Mouse (Mus musculus): ENCODE measurements at regions not wholly inside any gene's neighbourhood (a gene's known extent, or its start where the extent isn't known, plus 50 kb on each side); places are given as distances from the start of the nearest gene placed in this dataset.

DNA sequence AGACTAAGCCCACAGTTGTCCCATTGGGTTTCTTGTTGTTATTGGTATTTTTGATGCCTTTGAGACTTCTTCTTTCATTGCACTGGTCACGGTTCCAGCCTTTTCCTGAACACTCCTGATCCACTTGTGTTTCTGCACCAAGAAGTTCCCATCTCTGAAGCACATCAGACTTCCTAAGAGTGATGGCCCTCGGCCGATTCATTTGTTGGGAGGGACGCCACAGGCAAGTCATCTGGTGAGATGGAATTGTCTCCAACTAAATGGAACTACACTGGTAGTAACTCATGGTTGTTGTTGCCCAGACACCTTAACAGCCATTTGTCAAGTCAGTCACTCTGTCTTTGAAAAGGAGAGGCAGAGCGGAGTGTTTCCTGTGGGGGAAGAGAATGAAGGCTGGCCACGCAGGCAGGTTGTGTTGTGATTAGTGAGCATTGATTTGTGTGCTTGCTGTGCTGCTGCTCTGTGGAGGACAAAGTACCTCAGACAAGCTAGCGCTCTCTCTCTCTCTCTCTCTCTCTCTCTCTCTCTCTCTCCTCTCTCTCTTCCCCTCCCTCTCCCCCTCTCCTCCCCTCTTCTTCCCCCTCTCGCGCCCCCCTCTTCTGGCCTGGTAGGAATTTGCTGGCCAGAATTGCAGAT, 884.7 kb upstream of the Car8 start:
- 52% methylated on average over 9 of the region's 9 CpGs for WGBS
- ATAC-seq (ENCODE audit: low FRiP score) (no peak; the same call in 1 of the 2 replicates), DNase-seq (ENCODE audit: low spot score) (no peak)
- H3K27me3 ChIP-seq (ENCODE audit: control insufficient read depth, insufficient read depth, low read length), result no peaks in the 10 kb centered on the region
- no peaks in the 10 kb centered on the region for H3K36me3 ChIP-seq (replicated peaks; ENCODE audit: control insufficient read depth, insufficient read depth)
- no peak overlapping the region for H3K27ac ChIP-seq
- H3K4me1 ChIP-seq (replicated peaks; ENCODE audit: control insufficient read depth, insufficient read depth, low read length), result no peaks in the 10 kb centered on the region
- H3K4me3 ChIP-seq (replicated peaks; ENCODE audit: low read length), result no peak overlapping the region
- no peaks in the 10 kb centered on the region for H3K9me3 ChIP-seq (ENCODE audit: control insufficient read depth, low read length)
- H3K9ac ChIP-seq, result no peak overlapping the region
- no peak overlapping the region for H3K4me2 ChIP-seq (replicated peaks)

GRCm38 (mm10) chr4:9122639-9123286, 883.9 kb upstream of the Car8 start:
- Histone ChIP-seq H3K27ac (no peak overlapping the region), H3K36me3 (replicated peaks; ENCODE audit: control insufficient read depth, insufficient read depth) (no peaks in the 10 kb centered on the region), H3K4me3 (replicated peaks; ENCODE audit: low read length) (no peak overlapping the region), H3K4me2 (replicated peaks) (no peak overlapping the region), H3K4me1 (replicated peaks; ENCODE audit: control insufficient read depth, insufficient read depth, low read length) (no peaks in the 10 kb centered on the region), H3K9ac (no peak overlapping the region), H3K27me3 (ENCODE audit: control insufficient read depth, insufficient read depth, low read length) (no peaks in the 10 kb centered on the region), H3K9me3 (ENCODE audit: control insufficient read depth, low read length) (no peaks in the 10 kb centered on the region)
- no peak for DNase-seq (ENCODE audit: low spot score)
- 72% methylated on average over 10 of the region's 10 CpGs for WGBS
- no peak for ATAC-seq (ENCODE audit: low FRiP score)

DNA sequence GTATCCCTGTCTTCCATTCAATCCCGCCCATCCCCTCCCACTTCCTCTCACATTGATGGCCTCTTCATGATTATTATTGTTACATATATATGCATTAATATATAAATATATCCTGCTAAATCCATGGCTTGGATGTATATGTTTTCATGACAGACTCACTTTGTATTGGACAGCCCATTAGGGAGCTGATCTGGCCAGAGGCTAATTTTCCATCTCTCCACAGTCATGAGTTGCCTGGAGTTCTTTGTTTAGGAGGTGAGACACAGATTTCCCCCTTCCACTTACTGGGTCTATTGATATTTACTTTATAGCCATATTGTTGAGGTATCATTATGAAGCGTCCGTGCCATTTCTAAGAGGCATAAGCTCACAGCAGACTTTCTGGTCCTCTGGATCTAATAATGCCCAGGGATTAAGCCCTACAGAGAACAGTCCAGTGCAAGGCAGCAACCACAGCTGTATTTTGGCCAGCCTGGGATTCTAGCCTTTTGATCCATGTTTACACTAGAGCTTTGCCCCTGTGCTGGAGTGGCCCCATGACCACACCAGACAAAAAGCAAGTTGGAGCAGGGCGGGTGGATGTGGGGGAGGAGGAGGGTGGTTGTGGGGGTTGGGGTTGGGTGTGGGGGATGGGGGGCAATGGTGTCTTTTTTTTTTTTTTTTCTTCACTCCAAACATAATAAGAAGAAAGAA, 878.3 kb upstream of the Car8 start:
- no peaks in the 10 kb centered on the region for H3K4me1 ChIP-seq (replicated peaks; ENCODE audit: control insufficient read depth, insufficient read depth, low read length)
- no peak overlapping the region for H3K4me3 ChIP-seq (replicated peaks; ENCODE audit: low read length)
- DNase-seq (ENCODE audit: low spot score) (no peak), ATAC-seq (ENCODE audit: low FRiP score) (no peak)
- no peak overlapping the region for H3K9ac ChIP-seq
- no peaks in the 10 kb centered on the region for H3K27me3 ChIP-seq (ENCODE audit: control insufficient read depth, insufficient read depth, low read length)
- no peaks in the 10 kb centered on the region for H3K9me3 ChIP-seq (ENCODE audit: control insufficient read depth, low read length)
- 58% methylated on average over 4 of the region's 4 CpGs for whole genome bisulfite sequencing
- H3K27ac ChIP-seq, result no peak overlapping the region
- no peaks in the 10 kb centered on the region for H3K36me3 ChIP-seq (replicated peaks; ENCODE audit: control insufficient read depth, insufficient read depth)
- no peak overlapping the region for H3K4me2 ChIP-seq (replicated peaks)

GRCm38 (mm10) chr4:9115874-9116273, 877.0 kb upstream of the Car8 start:
- WGBS, result 32% methylated on average over 7 of the region's 7 CpGs
- ATAC-seq (ENCODE audit: low FRiP score), result no peak
- DNase-seq (ENCODE audit: low spot score), result no peak
- no peaks in the 10 kb centered on the region for H3K36me3 ChIP-seq (replicated peaks; ENCODE audit: control insufficient read depth, insufficient read depth)
- no peaks in the 10 kb centered on the region for H3K4me1 ChIP-seq (replicated peaks; ENCODE audit: control insufficient read depth, insufficient read depth, low read length)
- no peaks in the 10 kb centered on the region for H3K9me3 ChIP-seq (ENCODE audit: control insufficient read depth, low read length)
- no peak overlapping the region for H3K4me3 ChIP-seq (replicated peaks; ENCODE audit: low read length)
- no peaks in the 10 kb centered on the region for H3K27me3 ChIP-seq (ENCODE audit: control insufficient read depth, insufficient read depth, low read length)
- H3K9ac ChIP-seq, result no peak overlapping the region
- no peak overlapping the region for H3K4me2 ChIP-seq (replicated peaks)
- no peak overlapping the region for H3K27ac ChIP-seq

- ATAC-seq (ENCODE audit: low FRiP score) (no peak), DNase-seq (ENCODE audit: low spot score) (no peak)
- Histone ChIP-seq H3K9me3 (ENCODE audit: control insufficient read depth, low read length) (no peaks in the 10 kb centered on the region), H3K9ac (no peak overlapping the region), H3K4me1 (replicated peaks; ENCODE audit: control insufficient read depth, insufficient read depth, low read length) (no peaks in the 10 kb centered on the region), H3K4me3 (replicated peaks; ENCODE audit: low read length) (no peak overlapping the region), H3K36me3 (replicated peaks; ENCODE audit: control insufficient read depth, insufficient read depth) (no peaks in the 10 kb centered on the region), H3K27me3 (ENCODE audit: control insufficient read depth, insufficient read depth, low read length) (no peaks in the 10 kb centered on the region), H3K27ac (no peak overlapping the region), H3K4me2 (replicated peaks) (no peak overlapping the region)
- WGBS, result 89% methylated on average over 5 of the region's 5 CpGs
These were observed 875.1 kb upstream of the Car8 start for GRCm38 (mm10) chr4:9113982-9114381.

DNA sequence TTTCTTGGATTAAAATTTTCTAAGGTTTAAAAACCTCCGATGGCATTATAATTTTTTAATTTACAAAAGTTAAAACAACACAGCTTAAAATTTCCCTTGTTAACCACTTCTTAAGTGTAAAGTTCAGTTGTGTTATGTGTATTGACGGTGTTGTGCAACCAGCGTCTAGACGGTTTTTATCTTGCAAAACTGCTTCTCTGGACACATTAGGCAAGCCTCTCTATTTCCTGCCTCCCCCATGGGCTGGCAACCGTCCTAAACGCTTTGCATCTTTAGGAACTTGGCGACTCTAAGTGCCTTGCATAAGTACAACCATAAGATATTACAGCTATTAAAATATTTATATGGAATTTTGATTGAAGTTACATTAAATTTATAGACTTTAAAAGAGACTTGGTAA, 871.5 kb upstream of the Car8 start:
- no peak overlapping the region for H3K27ac ChIP-seq
- ATAC-seq (ENCODE audit: low FRiP score) (no peak), DNase-seq (ENCODE audit: low spot score) (no peak)
- no peak overlapping the region for H3K4me3 ChIP-seq (replicated peaks; ENCODE audit: low read length)
- H3K4me2 ChIP-seq (replicated peaks), result no peak overlapping the region
- 85% methylated on average over 7 of the region's 7 CpGs for WGBS
- H3K27me3 ChIP-seq (ENCODE audit: control insufficient read depth, insufficient read depth, low read length), result no peaks in the 10 kb centered on the region
- no peak overlapping the region for H3K9ac ChIP-seq
- H3K9me3 ChIP-seq (ENCODE audit: control insufficient read depth, low read length), result no peaks in the 10 kb centered on the region
- no peaks in the 10 kb centered on the region for H3K36me3 ChIP-seq (replicated peaks; ENCODE audit: control insufficient read depth, insufficient read depth)
- no peaks in the 10 kb centered on the region for H3K4me1 ChIP-seq (replicated peaks; ENCODE audit: control insufficient read depth, insufficient read depth, low read length)

- no peak for DNase-seq (ENCODE audit: low spot score)
These were observed 868.5 kb upstream of the Car8 start for GRCm38 (mm10) chr4:9107295-9107694.

GRCm38 (mm10) chr4:9106778-9107177, 867.9 kb upstream of the Car8 start:
- H3K27me3 ChIP-seq (ENCODE audit: control insufficient read depth, insufficient read depth, low read length), result no peaks in the 10 kb centered on the region
- H3K9me3 ChIP-seq (ENCODE audit: control insufficient read depth, low read length), result 0 out of 2 replicates have a peak, but pooled peaks cover 4% of the 10 kb centered on the region
- H3K4me1 ChIP-seq (replicated peaks; ENCODE audit: control insufficient read depth, insufficient read depth, low read length), result no peaks in the 10 kb centered on the region
- no peak overlapping the region for H3K4me2 ChIP-seq (replicated peaks)
- DNase-seq (ENCODE audit: low spot score) (no peak), ATAC-seq (ENCODE audit: low FRiP score) (no peak)
- H3K36me3 ChIP-seq (replicated peaks; ENCODE audit: control insufficient read depth, insufficient read depth), result no peaks in the 10 kb centered on the region
- no peak overlapping the region for H3K9ac ChIP-seq
- no peak overlapping the region for H3K4me3 ChIP-seq (replicated peaks; ENCODE audit: low read length)
- H3K27ac ChIP-seq, result no peak overlapping the region
- 93% methylated on average over 9 of the region's 9 CpGs for WGBS

More at GRCm38 (mm10) chr4:9107295-9107694, 868.5 kb upstream of the Car8 start:
- ATAC-seq (ENCODE audit: low FRiP score), result no peak
- Histone ChIP-seq H3K27me3 (ENCODE audit: control insufficient read depth, insufficient read depth, low read length) (no peaks in the 10 kb centered on the region), H3K4me1 (replicated peaks; ENCODE audit: control insufficient read depth, insufficient read depth, low read length) (no peaks in the 10 kb centered on the region), H3K36me3 (replicated peaks; ENCODE audit: control insufficient read depth, insufficient read depth) (no peaks in the 10 kb centered on the region), H3K9ac (no peak overlapping the region), H3K4me3 (replicated peaks; ENCODE audit: low read length) (no peak overlapping the region), H3K4me2 (replicated peaks) (no peak overlapping the region), H3K9me3 (ENCODE audit: control insufficient read depth, low read length) (0 out of 2 replicates have a peak, but pooled peaks cover 4% of the 10 kb centered on the region), H3K27ac (no peak overlapping the region)
- WGBS, result 79% methylated on average over 14 of the region's 14 CpGs

GRCm38 (mm10) chr4:9104657-9105056, 865.8 kb upstream of the Car8 start:
- Histone ChIP-seq H3K4me2 (replicated peaks) (no peak overlapping the region), H3K27ac (no peak overlapping the region), H3K36me3 (replicated peaks; ENCODE audit: control insufficient read depth, insufficient read depth) (no peaks in the 10 kb centered on the region), H3K4me3 (replicated peaks; ENCODE audit: low read length) (no peak overlapping the region), H3K27me3 (ENCODE audit: control insufficient read depth, insufficient read depth, low read length) (no peaks in the 10 kb centered on the region), H3K4me1 (replicated peaks; ENCODE audit: control insufficient read depth, insufficient read depth, low read length) (no peaks in the 10 kb centered on the region), H3K9me3 (ENCODE audit: control insufficient read depth, low read length) (0 out of 2 replicates have a peak, but pooled peaks cover 4% of the 10 kb centered on the region), H3K9ac (no peak overlapping the region)
- ATAC-seq (ENCODE audit: low FRiP score) (no peak), DNase-seq (ENCODE audit: low spot score) (no peak)
- WGBS, result 55% methylated on average over 6 of the region's 6 CpGs

Data from hindbrain, embryonic 14.5 days (tissue).